Mouse (Mus musculus) brain, embryonic 14.5 days (tissue): ENCODE measurements at regions not wholly inside any gene's neighbourhood (a gene's known extent, or its start where the extent isn't known, plus 50 kb on each side); places are given as distances from the start of the nearest gene placed in this dataset.

ENCODE experiments used
- CTCF ChIP-seq: fragments of 200-500 bp; IDR thresholded peaks from 2 replicates; pipeline ENCODE4 v1.5.1; 2012; ENCODE audit warnings: inconsistent platforms, mild to moderate bottlenecking, moderate library complexity, borderline replicate concordance; ENCODE audit not compliant: insufficient read depth, insufficient read length; ENCODE audit errors: extremely low read depth
- POLR2A ChIP-seq: fragments of 200-500 bp; IDR thresholded peaks from 2 replicates; pipeline ENCODE4 v1.6.1; 2012; ENCODE audit warnings: mild to moderate bottlenecking, inconsistent platforms, borderline replicate concordance; ENCODE audit not compliant: poor library complexity, insufficient read depth, insufficient read length, severe bottlenecking; ENCODE audit errors: extremely low read depth

DNA sequence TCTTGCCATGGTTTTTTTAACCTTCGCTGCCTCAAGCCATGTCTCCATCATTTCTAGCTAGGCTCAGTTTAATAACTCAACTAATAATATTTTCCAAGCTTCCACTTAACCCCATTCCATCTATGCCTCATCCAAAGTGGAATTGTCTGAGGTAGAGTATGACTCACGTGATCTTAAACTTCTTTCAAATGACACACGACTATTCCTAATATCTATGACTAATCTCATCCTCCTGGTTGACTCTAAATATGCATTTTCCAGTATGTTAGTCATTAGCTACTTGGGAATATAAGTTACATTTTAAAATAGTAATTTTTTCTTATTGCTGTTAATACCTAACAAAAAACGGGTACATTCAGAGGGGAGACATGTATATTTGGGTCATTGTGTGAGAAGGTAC is 524.8 kb upstream of the Pappa start:
- TF ChIP-seq POLR2A, result no peak
- no peak for TF ChIP-seq CTCF
